Mouse (Mus musculus): ENCODE data around the gene Aatf. TPM values are rescaled to one million over a fixed set of nuclear protein-coding genes. Genes with fewer than 3 reads are reported as not detected.

Gene Aatf
- polyA plus RNA-seq, 1 experiment, result 14.0 TPM

DNA sequence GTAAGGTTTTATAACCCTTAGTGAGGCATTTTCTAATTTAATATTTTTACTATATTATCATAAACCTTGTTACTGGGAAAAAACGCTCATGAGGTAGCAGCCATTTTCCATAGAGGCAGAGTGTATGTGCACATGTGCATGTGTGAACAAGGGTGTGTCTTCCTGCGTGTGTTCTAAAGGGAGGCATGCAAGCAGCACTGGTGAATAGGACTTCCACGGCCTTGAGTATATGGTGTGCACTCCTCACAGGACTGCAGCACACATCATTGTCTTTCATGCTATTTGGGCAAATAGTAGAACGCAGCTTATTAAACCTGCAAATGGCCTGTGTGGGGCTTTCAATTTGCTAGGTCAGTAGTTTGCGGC, 86.7 kb downstream of the Aatf start:
- H3K4me1 ChIP-seq (ENCODE audit: control insufficient read depth, insufficient read depth, low read length), result no peaks in the 10 kb centered on the region
- TF ChIP-seq CTCF (IDR thresholded peaks at IDR 0.05; ENCODE audit: borderline replicate concordance, insufficient read depth, low read depth, low read length), result no peak
- no peak for TF ChIP-seq POLR2A (IDR thresholded peaks at IDR 0.05; ENCODE audit: borderline replicate concordance, insufficient read depth, low read length)
- H3K27ac ChIP-seq (ENCODE audit: insufficient read depth, low read length), result no peak overlapping the region
- no peak for DNase-seq
- no peak overlapping the region for H3K4me3 ChIP-seq (replicated peaks; ENCODE audit: insufficient read depth, low read depth, low read length)
- H3K27me3 ChIP-seq (ENCODE audit: control insufficient read depth, insufficient read depth, low read length), result no peaks in the 10 kb centered on the region
- 94% methylated on average over 5 of the region's 5 CpGs for WGBS

DNA sequence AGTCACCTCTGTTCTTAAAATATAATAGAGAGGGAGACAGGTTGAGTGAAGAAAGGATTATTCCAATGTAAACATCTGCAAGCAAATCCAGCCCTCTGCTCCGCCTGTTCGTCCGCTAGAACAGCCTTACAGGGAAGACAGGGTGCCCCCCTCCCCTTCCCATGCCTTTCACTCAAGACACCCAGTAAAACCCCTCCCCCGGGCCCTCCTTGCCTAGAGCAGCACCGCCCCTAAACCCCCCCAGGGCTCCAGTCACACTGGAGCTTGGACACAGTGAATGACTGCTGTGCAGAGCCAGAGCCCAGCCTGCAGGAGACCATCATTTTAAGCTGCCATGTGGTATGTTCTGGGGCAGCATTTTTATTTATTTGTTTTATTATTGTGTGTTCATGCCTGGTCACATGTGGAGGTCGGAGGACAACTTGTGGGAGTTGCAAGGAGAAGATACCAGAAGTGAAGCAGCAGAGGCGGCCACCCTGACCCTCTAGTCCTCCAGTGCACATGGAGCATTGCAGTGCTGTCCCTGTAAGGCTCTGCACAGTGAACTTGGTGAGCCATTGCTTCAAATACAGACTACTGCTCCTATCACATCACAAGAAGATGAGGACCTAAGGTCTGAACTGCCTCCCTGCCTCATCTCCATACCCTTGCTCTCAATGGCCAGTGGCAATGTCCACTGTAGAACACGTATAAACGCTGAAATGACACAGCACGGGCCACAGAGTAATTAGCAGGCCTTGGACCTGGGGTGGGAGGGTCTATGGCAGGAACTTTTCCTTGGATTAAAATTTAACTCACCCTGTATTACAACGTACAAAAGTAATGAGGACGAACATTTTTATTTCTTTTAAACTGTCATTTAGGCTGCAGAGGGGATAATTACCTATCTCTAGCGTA, 87.3 kb downstream of the Aatf start:
- DNase-seq, result no peak
- no peak overlapping the region for H3K27ac ChIP-seq (ENCODE audit: insufficient read depth, low read length)
- H3K4me1 ChIP-seq (ENCODE audit: control insufficient read depth, insufficient read depth, low read length), result no peaks in the 10 kb centered on the region
- no peaks in the 10 kb centered on the region for H3K27me3 ChIP-seq (ENCODE audit: control insufficient read depth, insufficient read depth, low read length)
- TF ChIP-seq POLR2A (IDR thresholded peaks at IDR 0.05; ENCODE audit: borderline replicate concordance, insufficient read depth, low read length), result no peak
- no peak for TF ChIP-seq CTCF (IDR thresholded peaks at IDR 0.05; ENCODE audit: borderline replicate concordance, insufficient read depth, low read depth, low read length)
- no peak overlapping the region for H3K4me3 ChIP-seq (replicated peaks; ENCODE audit: insufficient read depth, low read depth, low read length)
- 77% methylated on average over 13 of the region's 13 CpGs for WGBS

DNA sequence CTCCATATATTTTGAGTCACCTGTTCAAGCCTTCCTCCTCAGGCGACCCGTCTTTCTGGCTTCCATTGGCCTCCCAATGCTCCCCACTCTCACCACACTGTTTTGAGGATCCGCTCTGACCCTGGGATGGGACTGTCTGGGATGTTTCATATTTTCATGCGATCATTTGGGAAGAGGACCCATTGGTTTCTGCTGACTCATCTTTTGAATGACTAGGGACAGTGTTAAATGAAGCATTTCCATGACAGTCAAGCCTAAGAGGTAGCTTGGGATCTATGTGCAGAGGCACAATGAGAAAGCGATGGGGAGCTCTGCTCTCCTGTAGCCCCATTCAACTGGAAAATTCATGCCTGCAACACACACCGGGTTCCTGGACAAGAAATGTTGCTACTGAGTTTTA, 92.5 kb downstream of the Aatf start:
- Histone ChIP-seq H3K4me3 (replicated peaks; ENCODE audit: insufficient read depth, low read depth, low read length) (no peak overlapping the region), H3K27me3 (ENCODE audit: control insufficient read depth, insufficient read depth, low read length) (no peaks in the 10 kb centered on the region), H3K27ac (ENCODE audit: insufficient read depth, low read length) (no peak overlapping the region), H3K4me1 (ENCODE audit: control insufficient read depth, insufficient read depth, low read length) (no peaks in the 10 kb centered on the region)
- 89% methylated on average over 6 of the region's 6 CpGs for WGBS
- DNase-seq, result no peak
- no peak for TF ChIP-seq POLR2A (IDR thresholded peaks at IDR 0.05; ENCODE audit: borderline replicate concordance, insufficient read depth, low read length)
- no peak for TF ChIP-seq CTCF (IDR thresholded peaks at IDR 0.05; ENCODE audit: borderline replicate concordance, insufficient read depth, low read depth, low read length)

DNA sequence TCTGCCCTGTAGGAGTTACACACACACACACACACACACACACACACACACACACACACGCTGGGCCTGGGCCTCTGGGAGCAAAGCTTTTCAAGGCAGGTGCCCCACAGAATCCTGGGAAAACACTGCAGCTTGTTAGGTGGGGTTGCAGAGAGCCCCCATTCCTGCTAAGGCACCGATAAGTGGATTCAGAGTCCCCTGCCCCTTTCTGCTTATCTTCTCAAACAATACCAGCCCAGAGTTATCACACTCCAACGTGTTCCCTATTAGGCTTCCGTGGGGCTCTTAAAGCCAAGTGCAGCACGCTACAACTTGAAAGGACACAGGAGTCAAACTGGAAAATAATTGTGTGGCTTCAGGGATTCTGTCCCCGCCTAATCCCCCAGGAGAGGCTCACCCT, 100.2 kb downstream of the Aatf start:
- no peak for DNase-seq
- no peak overlapping the region for H3K4me3 ChIP-seq (replicated peaks; ENCODE audit: insufficient read depth, low read depth, low read length)
- no peak overlapping the region for H3K27ac ChIP-seq (ENCODE audit: insufficient read depth, low read length)
- 77% methylated on average over 6 of the region's 6 CpGs for WGBS
- no peaks in the 10 kb centered on the region for H3K4me1 ChIP-seq (ENCODE audit: control insufficient read depth, insufficient read depth, low read length)
- H3K27me3 ChIP-seq (ENCODE audit: control insufficient read depth, insufficient read depth, low read length), result no peaks in the 10 kb centered on the region
- TF ChIP-seq POLR2A (IDR thresholded peaks at IDR 0.05; ENCODE audit: borderline replicate concordance, insufficient read depth, low read length) (no peak), CTCF (IDR thresholded peaks at IDR 0.05; ENCODE audit: borderline replicate concordance, insufficient read depth, low read depth, low read length) (no peak)

DNA sequence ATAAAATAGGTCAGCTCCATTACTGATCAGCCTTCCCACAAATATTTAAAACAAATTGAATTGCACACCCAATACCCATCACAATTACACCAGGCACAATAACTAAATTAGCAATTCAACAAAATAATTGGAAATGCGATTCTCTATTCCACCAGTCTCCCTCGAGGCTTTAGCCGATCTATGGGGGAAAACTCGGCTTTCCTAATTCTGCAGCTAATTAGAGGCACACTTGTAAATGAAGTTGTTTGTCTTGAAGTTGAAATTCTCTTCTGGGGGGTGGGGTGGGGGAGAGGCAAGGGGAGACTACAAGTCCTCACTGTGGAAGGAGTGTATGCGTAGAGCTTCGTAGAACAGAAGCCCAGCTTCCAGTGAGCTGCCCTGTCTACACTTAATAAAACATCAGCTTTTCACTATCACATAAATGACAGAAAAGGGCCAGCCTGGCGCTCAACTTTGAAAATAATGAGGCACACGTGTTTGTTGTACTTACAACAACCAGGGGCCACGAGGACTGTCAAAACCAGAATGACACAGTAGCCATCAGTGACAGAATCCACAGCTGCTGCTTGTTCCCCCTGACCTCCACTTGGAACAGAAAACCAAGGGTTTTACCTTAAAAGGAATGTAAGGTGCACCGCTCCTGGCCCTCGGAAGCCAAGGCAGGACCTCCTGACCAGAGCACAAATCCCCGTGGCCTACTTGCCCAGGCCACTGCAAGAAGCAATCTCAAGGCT, 101.0 kb downstream of the Aatf start:
- Histone ChIP-seq H3K4me3 (replicated peaks; ENCODE audit: insufficient read depth, low read depth, low read length) (no peak overlapping the region), H3K27me3 (ENCODE audit: control insufficient read depth, insufficient read depth, low read length) (no peaks in the 10 kb centered on the region), H3K4me1 (ENCODE audit: control insufficient read depth, insufficient read depth, low read length) (no peaks in the 10 kb centered on the region), H3K27ac (ENCODE audit: insufficient read depth, low read length) (no peak overlapping the region)
- 78% methylated on average over 12 of the region's 12 CpGs for WGBS
- DNase-seq, result no peak
- TF ChIP-seq CTCF (IDR thresholded peaks at IDR 0.05; ENCODE audit: borderline replicate concordance, insufficient read depth, low read depth, low read length), result no peak
- TF ChIP-seq POLR2A (IDR thresholded peaks at IDR 0.05; ENCODE audit: borderline replicate concordance, insufficient read depth, low read length), result no peak

DNA sequence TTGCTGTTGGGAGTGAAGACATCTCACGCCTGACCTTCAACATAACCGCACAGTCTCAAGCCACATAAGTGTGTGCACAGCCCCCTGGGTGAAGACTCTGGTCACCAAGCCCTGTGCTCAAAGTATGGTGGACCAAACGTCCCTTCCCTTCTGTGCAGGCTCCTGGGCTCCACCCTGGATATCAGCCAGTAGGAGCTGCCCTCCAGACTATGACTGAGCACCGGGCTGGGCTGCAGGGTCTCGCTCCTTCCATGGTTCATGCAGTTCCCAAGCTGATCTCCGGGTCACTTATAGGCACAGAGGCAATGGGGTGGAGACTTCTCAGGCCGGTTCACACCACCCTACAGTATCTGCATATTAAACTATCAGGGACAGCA, 101.7 kb downstream of the Aatf start:
- H3K4me1 ChIP-seq (ENCODE audit: control insufficient read depth, insufficient read depth, low read length), result no peaks in the 10 kb centered on the region
- 64% methylated on average over 7 of the region's 7 CpGs for WGBS
- H3K27me3 ChIP-seq (ENCODE audit: control insufficient read depth, insufficient read depth, low read length), result no peaks in the 10 kb centered on the region
- no peak overlapping the region for H3K4me3 ChIP-seq (replicated peaks; ENCODE audit: insufficient read depth, low read depth, low read length)
- no peak overlapping the region for H3K27ac ChIP-seq (ENCODE audit: insufficient read depth, low read length)
- DNase-seq, result no peak
- TF ChIP-seq POLR2A (IDR thresholded peaks at IDR 0.05; ENCODE audit: borderline replicate concordance, insufficient read depth, low read length), result no peak

DNA sequence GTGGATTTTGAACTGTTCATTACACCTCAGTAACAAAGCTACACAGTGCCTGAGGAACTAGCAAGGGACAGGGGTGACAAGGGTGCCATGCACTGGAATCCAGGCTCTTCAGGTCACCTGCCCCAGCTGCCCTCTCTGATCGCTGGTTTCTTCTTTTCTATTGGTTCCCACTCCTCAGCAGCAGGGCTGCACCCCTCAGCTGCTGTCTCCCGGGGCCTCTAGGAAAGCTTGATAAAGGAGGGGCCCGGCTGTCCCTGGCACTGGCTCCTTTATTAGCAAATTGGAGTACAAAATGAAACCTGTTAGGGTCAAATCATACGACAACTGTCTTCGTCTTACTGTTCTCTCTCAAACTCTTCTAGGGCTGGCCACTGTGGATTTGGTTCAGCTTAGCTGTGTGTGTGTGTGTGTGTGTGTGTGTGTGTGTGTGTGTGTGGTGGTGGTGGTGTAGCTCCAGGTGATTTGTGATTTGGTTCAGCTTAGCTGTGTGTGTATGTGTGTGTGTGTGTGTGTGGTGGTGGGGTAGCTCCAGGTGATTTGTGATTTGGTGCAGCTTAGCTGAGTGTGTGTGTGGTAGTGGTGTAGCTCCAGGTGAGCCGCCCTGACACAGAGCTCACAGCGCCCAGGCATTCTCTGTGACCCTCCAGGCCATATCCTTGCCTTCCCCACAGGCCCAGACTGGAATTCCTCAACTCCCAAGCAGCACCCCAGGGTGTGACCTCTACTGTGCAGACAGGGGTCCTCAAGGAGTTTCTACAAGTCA, 102.3 kb downstream of the Aatf start:
- Histone ChIP-seq H3K4me3 (replicated peaks; ENCODE audit: insufficient read depth, low read depth, low read length) (no peak overlapping the region), H3K27me3 (ENCODE audit: control insufficient read depth, insufficient read depth, low read length) (no peaks in the 10 kb centered on the region), H3K4me1 (ENCODE audit: control insufficient read depth, insufficient read depth, low read length) (no peaks in the 10 kb centered on the region), H3K27ac (ENCODE audit: insufficient read depth, low read length) (no peak overlapping the region)
- 55% methylated on average over 7 of the region's 7 CpGs for WGBS
- no peak for TF ChIP-seq CTCF (IDR thresholded peaks at IDR 0.05; ENCODE audit: borderline replicate concordance, insufficient read depth, low read depth, low read length)
- no peak for TF ChIP-seq POLR2A (IDR thresholded peaks at IDR 0.05; ENCODE audit: borderline replicate concordance, insufficient read depth, low read length)
- no peak for DNase-seq

Data from cerebellum, adult 2 months (tissue).